Mouse (Mus musculus): ENCODE results near the gene Sfxn2.

DNA sequence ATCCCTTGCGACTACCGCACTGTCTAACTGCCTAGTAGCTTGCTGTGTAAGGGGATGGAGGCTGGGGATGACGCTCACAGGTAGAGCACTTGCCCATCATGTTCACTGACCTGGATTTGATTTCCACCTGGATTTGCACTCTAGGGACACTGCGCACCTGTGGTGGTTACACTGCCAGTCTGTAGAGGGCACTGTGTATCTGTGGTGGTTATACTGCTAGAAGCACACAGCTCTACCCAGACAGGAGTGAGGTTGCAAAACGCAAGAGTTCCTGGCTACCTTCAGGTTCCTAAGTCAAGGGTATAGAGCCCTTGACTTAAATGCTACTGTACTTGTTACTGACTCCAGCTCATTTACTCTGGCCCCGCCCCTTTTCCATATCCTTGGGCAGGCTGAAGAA, 35.0 kb upstream of the Sfxn2 start:
- TF ChIP-seq GATA1 (IDR thresholded peaks at IDR 0.05; ENCODE audit: borderline replicate concordance, low read length), result no peak
- TF ChIP-seq FLI1 (IDR thresholded peaks at IDR 0.05; ENCODE audit: low read length), result no peak

All from megakaryocyte, embryonic 14.5 days (primary cell).